Mouse (Mus musculus) small intestine, adult 2 months (tissue): Measurements from ENCODE around the gene Spock3.

Source experiments
- CTCF ChIP-seq: fragments of 200-500 bp; IDR thresholded peaks from 2 replicates; pipeline ENCODE4 v1.5.1; 2012; ENCODE audit warnings: low read depth, mild to moderate bottlenecking, control low read depth, inconsistent platforms, low read length, moderate library complexity, mixed read lengths; ENCODE audit not compliant: insufficient replicate concordance, insufficient read length; ENCODE audit errors: extremely low read depth
- POLR2A ChIP-seq: fragments of 200-500 bp; IDR thresholded peaks from 2 replicates; pipeline ENCODE4 v1.6.1; 2012; ENCODE audit warnings: low read depth, mild to moderate bottlenecking, control low read depth, inconsistent platforms, low read length, moderate library complexity

DNA sequence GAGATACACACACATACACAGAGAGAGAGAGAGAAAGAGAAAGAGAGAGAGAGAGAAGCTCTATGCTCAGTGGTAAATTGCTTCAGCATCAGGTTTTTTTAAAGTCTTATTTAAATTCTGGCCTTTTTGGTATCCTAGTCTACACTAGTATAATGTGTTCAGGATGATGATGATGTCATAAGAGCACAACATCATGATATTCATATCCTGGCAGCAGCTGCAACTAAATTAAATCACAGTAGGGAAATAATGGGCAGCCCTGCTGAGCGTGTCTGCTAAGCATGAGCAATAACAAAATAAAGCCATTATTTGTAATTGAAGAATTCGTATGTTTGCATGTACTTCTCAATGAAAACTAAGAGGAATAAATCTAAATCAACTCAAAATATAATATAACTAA, 169.7 kb downstream of the Spock3 start:
- TF ChIP-seq CTCF: no peak
- TF ChIP-seq POLR2A: no peak
